Mouse (Mus musculus) neural tube, embryonic 11.5 days (tissue): Measurements from ENCODE around the gene Abtb2. TPM values are rescaled to one million over a fixed set of nuclear protein-coding genes. Genes with fewer than 3 reads are reported as not detected.

Experiments
- ATAC-seq: fragments of 200-750 bp; cut with Nextera tagmentation; 2 replicates; pipeline ENCODE4 v1.8.0; 2017; ENCODE audit warnings: moderate number of reproducible peaks, mild to moderate bottlenecking, moderate TSS enrichment, moderate library complexity; ENCODE audit not compliant: insufficient read depth, low FRiP score, low TSS enrichment
- DNase-seq: peaks from one replicate; pipeline ENCODE4 v3.0.0-alpha.2; 2015; ENCODE audit warnings: low spot score
- H3K27ac ChIP-seq: fragments of 300-500 bp; sonication (generic); 2 replicates; pipeline ENCODE4 v1.5.1; 2014; ENCODE audit warnings: low read depth, mild to moderate bottlenecking, low read length
- H3K27me3 ChIP-seq: fragments of 300-500 bp; sonication (generic); 2 replicates; pipeline ENCODE4 v1.6.1; 2014; ENCODE audit warnings: mild to moderate bottlenecking, low read length, mixed read lengths; ENCODE audit not compliant: control insufficient read depth, insufficient read depth
- H3K36me3 ChIP-seq: fragments of 300-500 bp; sonication (generic); 2 replicates; pipeline ENCODE4 v1.6.1; 2014; ENCODE audit warnings: mild to moderate bottlenecking, low read length, moderate library complexity, mixed read lengths; ENCODE audit not compliant: control insufficient read depth, insufficient read depth
- H3K4me1 ChIP-seq: fragments of 300-500 bp; sonication (generic); 2 replicates; pipeline ENCODE4 v1.6.1; 2014; ENCODE audit warnings: low read length, mixed read lengths; ENCODE audit not compliant: control insufficient read depth, insufficient read depth
- H3K4me2 ChIP-seq: fragments of 300-500 bp; sonication (generic); 2 replicates; pipeline ENCODE4 v1.6.1; 2014; ENCODE audit warnings: low read depth, mild to moderate bottlenecking, moderate library complexity
- H3K4me3 ChIP-seq: fragments of 300-500 bp; sonication (generic); 2 replicates; pipeline ENCODE4 v1.5.1; 2014; ENCODE audit warnings: low read depth, low read length
- H3K9ac ChIP-seq: fragments of 300-500 bp; sonication (generic); 2 replicates; pipeline ENCODE4 v1.6.1; 2014; ENCODE audit warnings: mild to moderate bottlenecking, low read length
- H3K9me3 ChIP-seq: fragments of 300-500 bp; sonication (generic); 2 replicates; pipeline ENCODE4 v1.6.1; 2016; ENCODE audit warnings: low read length; ENCODE audit not compliant: control insufficient read depth
- WGBS: fragments of 180-500 bp; shearing (Covaris S2); extraction: QIAGEN DNeasy Blood & Tissue Kit; methylation state at CpG from one replicate; pipeline ENCODE4 v1.1.7; 2014; 5-methylcytosine and 5-hydroxymethylcytosine counted together
- polyA plus RNA-seq: library from polyadenylated mRNA; unstranded; fragments of >200 nt; fragmentation: Nextera tagmentation; extraction: Ambion mirVana; gene quantifications from 2 replicates; pipeline ENCODE4 v1.2.1, GENCODE M21; 2014

Gene Abtb2
- polyA plus RNA-seq, 1 experiment from 2014 or later, result 15.6 TPM

- H3K27ac ChIP-seq, result no peak overlapping the region
- DNase-seq (no peak), ATAC-seq (no peak)
- no peaks in the 10 kb centered on the region for H3K36me3 ChIP-seq
- no peaks in the 10 kb centered on the region for H3K9me3 ChIP-seq
- WGBS, result 85% methylated on average over 2 of the region's 2 CpGs
- peaks cover 14% of the 10 kb centered on the region for H3K27me3 ChIP-seq
- no peak overlapping the region for H3K4me3 ChIP-seq
- H3K4me2 ChIP-seq, result no peak overlapping the region
- no peaks in the 10 kb centered on the region for H3K4me1 ChIP-seq
- no peak overlapping the region for H3K9ac ChIP-seq
Measured at GRCm38 (mm10) chr2:103650314-103650879, 84.3 kb downstream of the Abtb2 start.

- 79% methylated on average over 4 of the region's 4 CpGs for WGBS
Measured at GRCm38 (mm10) chr2:103652121-103652520, 86.0 kb downstream of the Abtb2 start.

GRCm38 (mm10) chr2:103655037-103655436 lies 88.9 kb downstream of the Abtb2 start:
- H3K9ac ChIP-seq, result no peak overlapping the region
- H3K9me3 ChIP-seq, result no peaks in the 10 kb centered on the region
- H3K4me1 ChIP-seq, result peaks cover 3% of the 10 kb centered on the region; the same call in 1 of the 2 replicates
- H3K4me2 ChIP-seq, result no peak overlapping the region
- no peak overlapping the region for H3K27ac ChIP-seq
- no peak for ATAC-seq
- H3K27me3 ChIP-seq, result no peaks in the 10 kb centered on the region
- no peak overlapping the region for H3K4me3 ChIP-seq
- H3K36me3 ChIP-seq, result no peaks in the 10 kb centered on the region
- DNase-seq, result no peak
- 96% methylated on average over 1 of the region's 1 CpGs for WGBS

More at GRCm38 (mm10) chr2:103652121-103652520, 86.0 kb downstream of the Abtb2 start:
- H3K36me3 ChIP-seq, result no peaks in the 10 kb centered on the region
- no peak for ATAC-seq
- H3K9ac ChIP-seq, result no peak overlapping the region
- H3K4me3 ChIP-seq, result no peak overlapping the region
- H3K4me2 ChIP-seq, result no peak overlapping the region
- H3K27ac ChIP-seq, result no peak overlapping the region
- H3K27me3 ChIP-seq, result peaks cover under 1% of the 10 kb centered on the region; the same call in 1 of the 2 replicates
- H3K4me1 ChIP-seq, result no peaks in the 10 kb centered on the region
- no peaks in the 10 kb centered on the region for H3K9me3 ChIP-seq
- DNase-seq, result no peak

GRCm38 (mm10) chr2:103656028-103656427 lies 89.9 kb downstream of the Abtb2 start:
- Histone ChIP-seq H3K9me3 (no peaks in the 10 kb centered on the region), H3K4me1 (peaks cover 13% of the 10 kb centered on the region; the same call in 1 of the 2 replicates), H3K27ac (no peak overlapping the region), H3K27me3 (no peaks in the 10 kb centered on the region), H3K36me3 (no peaks in the 10 kb centered on the region), H3K4me2 (no peak overlapping the region), H3K9ac (no peak overlapping the region), H3K4me3 (no peak overlapping the region)
- ATAC-seq (no peak), DNase-seq (no peak)

GRCm38 (mm10) chr2:103659167-103659566 lies 93.1 kb downstream of the Abtb2 start:
- H3K27me3 ChIP-seq, result no peaks in the 10 kb centered on the region
- DNase-seq (no peak), ATAC-seq (no peak)
- H3K9ac ChIP-seq, result no peak overlapping the region
- H3K36me3 ChIP-seq, result no peaks in the 10 kb centered on the region
- peaks cover 14% of the 10 kb centered on the region; the same call in 1 of the 2 replicates for H3K4me1 ChIP-seq
- no peak overlapping the region for H3K4me3 ChIP-seq
- H3K27ac ChIP-seq, result no peak overlapping the region
- no peak overlapping the region for H3K4me2 ChIP-seq
- no peaks in the 10 kb centered on the region for H3K9me3 ChIP-seq
- WGBS, result 82% methylated on average over 4 of the region's 4 CpGs

- ATAC-seq (peak; percentile 53; the same call in 1 of the 2 replicates), DNase-seq (peak; percentile 57)
- H3K27ac ChIP-seq, result peak overlapping the region; percentile 67
- H3K27me3 ChIP-seq, result no peaks in the 10 kb centered on the region
- H3K4me1 ChIP-seq, result peaks cover 14% of the 10 kb centered on the region; the same call in 1 of the 2 replicates
- 77% methylated on average over 15 of the region's 15 CpGs for WGBS
- no peaks in the 10 kb centered on the region for H3K36me3 ChIP-seq
- no peak overlapping the region for H3K4me3 ChIP-seq
- no peak overlapping the region for H3K9ac ChIP-seq
- no peak overlapping the region for H3K4me2 ChIP-seq
- H3K9me3 ChIP-seq, result no peaks in the 10 kb centered on the region
Measured at GRCm38 (mm10) chr2:103659648-103660556, 93.8 kb downstream of the Abtb2 start.

- H3K27ac ChIP-seq, result no peak overlapping the region
- DNase-seq, result no peak
- 47% methylated on average over 1 of the region's 1 CpGs for WGBS
Measured at GRCm38 (mm10) chr2:103661696-103662095, 95.6 kb downstream of the Abtb2 start.

GRCm38 (mm10) chr2:103662121-103662520 lies 96.0 kb downstream of the Abtb2 start:
- Histone ChIP-seq H3K4me3 (no peak overlapping the region), H3K9me3 (no peaks in the 10 kb centered on the region), H3K9ac (no peak overlapping the region), H3K27ac (no peak overlapping the region), H3K4me2 (no peak overlapping the region), H3K27me3 (no peaks in the 10 kb centered on the region), H3K4me1 (peaks cover 14% of the 10 kb centered on the region; the same call in 1 of the 2 replicates), H3K36me3 (no peaks in the 10 kb centered on the region)
- 80% methylated on average over 4 of the region's 4 CpGs for WGBS
- DNase-seq (no peak), ATAC-seq (no peak)

More at GRCm38 (mm10) chr2:103661696-103662095, 95.6 kb downstream of the Abtb2 start:
- no peak overlapping the region for H3K4me2 ChIP-seq
- no peaks in the 10 kb centered on the region for H3K27me3 ChIP-seq
- no peak for ATAC-seq
- no peak overlapping the region for H3K9ac ChIP-seq
- no peaks in the 10 kb centered on the region for H3K36me3 ChIP-seq
- H3K9me3 ChIP-seq, result no peaks in the 10 kb centered on the region
- H3K4me3 ChIP-seq, result no peak overlapping the region
- peaks cover 14% of the 10 kb centered on the region; the same call in 1 of the 2 replicates for H3K4me1 ChIP-seq
